Mouse (Mus musculus) ES-E14 (cell line): Measurements from ENCODE around the gene Poc1a.

ENCODE experiments used
- CHD2 ChIP-seq: IDR thresholded peaks from 2 replicates; pipeline ENCODE4 v1.6.1; 2014; ENCODE audit warnings: mild to moderate bottlenecking, low read depth, low read length, inconsistent platforms
- HCFC1 ChIP-seq: IDR thresholded peaks from 2 replicates; pipeline ENCODE4 v1.6.1; 2012; ENCODE audit warnings: low read length, inconsistent platforms, borderline replicate concordance; ENCODE audit not compliant: insufficient read depth
- MAFK ChIP-seq: IDR thresholded peaks from 2 replicates; pipeline ENCODE4 v1.6.1; 2014; ENCODE audit warnings: mild to moderate bottlenecking, low read depth, low read length, inconsistent platforms; ENCODE audit not compliant: insufficient read depth
- ZC3H11A ChIP-seq: IDR thresholded peaks from 2 replicates; pipeline ENCODE4 v1.6.1; 2012; ENCODE audit warnings: low read depth, mild to moderate bottlenecking, inconsistent platforms, low read length, borderline replicate concordance
- ZNF384 ChIP-seq: IDR thresholded peaks from 2 replicates; pipeline ENCODE4 v1.6.1; 2012; ENCODE audit warnings: low read depth, low read length, inconsistent platforms

DNA sequence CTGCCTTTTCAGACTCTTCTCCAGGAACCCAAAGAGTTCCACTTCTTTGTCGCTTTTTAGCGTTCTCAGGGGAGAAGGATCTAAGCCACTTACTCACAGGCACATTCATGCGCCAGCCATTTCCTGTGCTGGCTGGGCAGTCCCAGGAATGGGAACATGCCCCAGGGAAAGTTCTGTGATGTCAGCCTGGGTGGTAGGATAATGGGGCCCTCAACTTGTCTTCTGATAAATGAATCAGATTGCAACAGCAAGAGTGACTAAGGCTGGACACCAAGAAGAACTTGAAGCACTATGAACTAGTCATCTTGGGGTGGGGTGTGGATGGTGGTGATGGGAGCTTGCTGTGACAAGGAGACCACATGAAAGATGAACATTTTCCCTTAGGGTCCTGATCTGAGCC, 97.2 kb downstream of the Poc1a start:
- no peak for TF ChIP-seq CHD2
- no peak for TF ChIP-seq HCFC1
- TF ChIP-seq ZC3H11A = no peak
- no peak for TF ChIP-seq ZNF384
- no peak for TF ChIP-seq MAFK
